Mouse (Mus musculus) intestine, embryonic 16.5 days (tissue): ENCODE measurements around the gene Nfkbie. TPM values are rescaled to one million over a fixed set of nuclear protein-coding genes. Genes with fewer than 3 reads are reported as not detected.

Experiments
- ATAC-seq: fragments of 200-750 bp; cut with Nextera tagmentation; 2 replicates; pipeline ENCODE4 v1.8.0; 2017; ENCODE audit warnings: moderate TSS enrichment, moderate library complexity
- H3K27ac ChIP-seq: fragments of 300-500 bp; sonication (generic); 2 replicates; pipeline ENCODE4 v1.5.1; 2014; ENCODE audit warnings: mild to moderate bottlenecking, low read length
- H3K27me3 ChIP-seq: fragments of 300-500 bp; sonication (generic); replicated peaks from 2 replicates; pipeline ENCODE4 v1.6.1; 2014; ENCODE audit warnings: low read length, control low read depth, mixed read lengths; ENCODE audit not compliant: control insufficient read depth, insufficient read depth
- H3K36me3 ChIP-seq: fragments of 300-500 bp; sonication (generic); 2 replicates; pipeline ENCODE4 v1.6.1; 2014; ENCODE audit warnings: low read length, control low read depth; ENCODE audit not compliant: control insufficient read depth, insufficient read depth
- H3K4me1 ChIP-seq: fragments of 300-500 bp; sonication (generic); 2 replicates; pipeline ENCODE4 v1.6.1; 2014; ENCODE audit warnings: low read length, control low read depth, mixed read lengths; ENCODE audit not compliant: control insufficient read depth, insufficient read depth
- H3K4me2 ChIP-seq: fragments of 300-500 bp; sonication (generic); 2 replicates; pipeline ENCODE4 v1.6.1; 2014; ENCODE audit warnings: low read depth, low read length, control low read depth
- H3K4me3 ChIP-seq: fragments of 300-500 bp; sonication (generic); 2 replicates; pipeline ENCODE4 v1.5.1; 2014; ENCODE audit warnings: mild to moderate bottlenecking, low read length
- H3K9ac ChIP-seq: fragments of 300-500 bp; sonication (generic); 2 replicates; pipeline ENCODE4 v1.6.1; 2014; ENCODE audit warnings: low read depth, low read length
- H3K9me3 ChIP-seq: fragments of 300-500 bp; sonication (generic); 2 replicates; pipeline ENCODE4 v1.6.1; 2016; ENCODE audit warnings: low read length, control low read depth; ENCODE audit not compliant: control insufficient read depth
- WGBS: fragments of 180-500 bp; shearing (Covaris S2); extraction: QIAGEN DNeasy Blood & Tissue Kit; methylation state at CpG from one replicate; pipeline ENCODE4 v1.1.7; 2014; 5-methylcytosine and 5-hydroxymethylcytosine counted together
- polyA plus RNA-seq: library from polyadenylated mRNA; unstranded; fragments of >200 nt; fragmentation: Nextera tagmentation; extraction: Ambion mirVana; gene quantifications from 2 replicates; pipeline ENCODE4 v1.2.1, GENCODE M21; 2015

Nfkbie gene
- polyA plus RNA-seq, 1 experiment from 2014 or later = 5.5 TPM

DNA sequence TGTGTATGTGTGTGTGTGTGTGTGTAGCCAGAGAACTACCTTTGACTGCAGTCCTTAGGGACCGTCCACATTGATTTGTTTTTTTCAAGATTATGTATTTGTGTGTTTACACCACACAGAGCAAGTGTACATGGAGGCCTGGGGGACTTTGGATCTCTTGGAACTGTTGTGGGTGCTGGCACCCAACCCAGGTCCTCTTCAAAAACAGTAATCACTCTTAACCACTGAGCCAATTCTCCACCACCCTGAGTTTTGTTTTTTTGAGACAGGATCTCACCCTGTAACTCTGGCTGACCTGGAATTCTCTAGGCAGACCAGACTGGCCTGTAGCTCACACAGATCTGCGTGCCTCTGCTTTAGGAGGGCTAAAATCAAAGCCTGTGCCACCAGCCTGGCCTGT is 42.9 kb downstream of the Nfkbie start:
- H3K9ac ChIP-seq = no peak overlapping the region
- H3K4me3 ChIP-seq = no peak overlapping the region
- no peaks in the 10 kb centered on the region for H3K27me3 ChIP-seq
- no peak overlapping the region for H3K4me2 ChIP-seq
- no peak for ATAC-seq
- H3K4me1 ChIP-seq = peaks cover 66% of the 10 kb centered on the region
- H3K36me3 ChIP-seq = no peaks in the 10 kb centered on the region
- H3K9me3 ChIP-seq = no peaks in the 10 kb centered on the region
- H3K27ac ChIP-seq = peak overlapping the region; percentile 43
- 88% methylated on average over 2 of the region's 2 CpGs for WGBS

DNA sequence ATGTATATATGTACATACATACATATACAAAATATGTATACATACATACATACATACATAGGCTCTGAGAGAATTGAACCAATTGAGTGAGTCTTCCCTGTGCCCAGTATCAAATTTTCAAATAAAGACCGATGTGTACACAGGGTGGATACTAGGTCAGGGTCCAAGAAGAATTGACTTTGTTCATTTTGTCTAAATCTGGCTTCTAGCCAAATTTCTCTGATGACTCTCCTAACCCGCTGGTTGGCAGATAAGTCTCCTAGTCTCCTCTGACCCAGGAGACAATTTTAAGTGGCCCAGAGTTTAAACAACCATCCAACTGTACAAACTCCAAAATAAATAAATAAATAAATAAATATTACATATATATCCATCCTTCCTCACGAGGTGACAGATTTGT is 43.4 kb downstream of the Nfkbie start:
- no peaks in the 10 kb centered on the region for H3K27me3 ChIP-seq
- H3K4me1 ChIP-seq = peaks cover 61% of the 10 kb centered on the region
- no peaks in the 10 kb centered on the region for H3K9me3 ChIP-seq
- no peaks in the 10 kb centered on the region for H3K36me3 ChIP-seq
- peak; percentile 39 for ATAC-seq
- H3K4me2 ChIP-seq = peak overlapping the region; percentile 76
- H3K27ac ChIP-seq = peak overlapping the region; percentile 74
- H3K4me3 ChIP-seq = peak overlapping the region; percentile 44
- peak overlapping the region; percentile 66 for H3K9ac ChIP-seq
- 30% methylated on average over 3 of the region's 3 CpGs for WGBS

DNA sequence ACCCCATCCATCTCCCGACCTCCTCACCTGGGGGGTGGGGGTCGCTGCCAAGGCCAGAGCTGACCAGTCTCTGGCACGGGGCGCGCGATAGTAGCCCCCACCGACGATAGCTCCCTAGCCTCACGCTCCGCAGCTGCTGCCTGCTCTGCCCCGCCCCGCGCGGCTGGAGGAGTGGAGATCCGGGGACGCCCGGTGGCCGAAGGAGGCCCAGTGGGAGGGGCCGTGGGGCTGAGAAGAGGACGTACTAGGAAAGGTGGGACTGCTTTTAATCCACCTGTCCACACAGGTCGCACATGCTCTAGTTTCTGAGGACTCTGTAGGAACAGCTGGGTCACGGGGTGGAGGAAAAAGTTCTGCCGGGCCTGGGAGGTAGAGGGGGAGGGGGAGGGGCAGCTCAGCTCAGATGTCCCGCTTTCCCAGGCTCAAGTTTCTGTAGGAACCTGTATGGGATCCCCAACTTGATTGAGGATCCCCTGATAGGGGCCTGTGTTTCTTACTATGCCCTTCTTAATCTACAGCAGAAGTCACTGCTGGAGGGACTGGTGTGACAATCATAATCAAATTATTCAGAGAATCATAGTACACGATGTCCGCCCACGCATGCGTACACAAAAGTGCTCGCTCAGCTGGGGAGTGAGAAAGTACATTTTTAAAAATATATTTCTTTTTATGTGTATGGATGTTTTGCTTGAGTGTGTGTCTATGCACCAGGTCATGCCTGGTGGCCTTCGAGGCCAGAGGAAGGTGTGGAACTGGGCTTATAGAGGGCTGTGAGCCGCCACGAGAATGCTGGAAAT is 44.1 kb downstream of the Nfkbie start, which contains the start of gene Slc29a1:
Slc29a1 (minus strand) TSS at position 161 of the 797 bp plus-strand sequence.
- H3K4me1 ChIP-seq = peaks cover 53% of the 10 kb centered on the region
- peak within 1 kb of the TSS; percentile 44 for H3K4me3 ChIP-seq
- H3K27me3 ChIP-seq = no peaks in the 10 kb centered on the region
- H3K36me3 ChIP-seq = no peaks in the 10 kb centered on the region
- peak; percentile 72 for ATAC-seq
- WGBS = 18% methylated on average over 32 of the region's 32 CpGs
- H3K27ac ChIP-seq = peak within 1 kb of the TSS; percentile 74
- H3K9ac ChIP-seq = peak within 1 kb of the TSS; percentile 66
- H3K4me2 ChIP-seq = peak within 1 kb of the TSS; percentile 76
- no peaks in the 10 kb centered on the region for H3K9me3 ChIP-seq

DNA sequence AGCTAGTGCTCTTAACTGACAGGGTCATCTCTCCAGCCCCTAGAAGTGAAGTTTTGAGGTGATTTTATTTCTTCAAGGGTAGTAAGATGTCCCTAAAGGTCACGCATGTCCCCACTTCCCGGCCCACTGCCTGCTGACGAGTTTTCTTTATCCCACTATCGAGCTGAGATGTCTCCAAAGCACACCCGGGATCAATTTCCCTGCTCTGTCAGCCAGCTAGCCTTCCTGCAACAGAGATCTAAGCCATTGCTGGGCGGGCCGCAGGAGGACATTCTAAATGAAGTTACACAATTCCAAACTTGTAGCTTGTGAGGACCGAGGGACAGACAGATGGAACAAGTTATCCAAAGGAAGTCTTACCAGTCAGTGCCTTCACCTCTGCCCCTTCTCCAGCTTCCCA is 44.8 kb downstream of the Nfkbie start:
- Histone ChIP-seq H3K4me1 (peaks cover 48% of the 10 kb centered on the region), H3K9ac (no peak overlapping the region), H3K36me3 (no peaks in the 10 kb centered on the region), H3K27me3 (no peaks in the 10 kb centered on the region), H3K9me3 (no peaks in the 10 kb centered on the region), H3K4me3 (no peak overlapping the region), H3K4me2 (no peak overlapping the region), H3K27ac (no peak overlapping the region)
- WGBS = 73% methylated on average over 8 of the region's 8 CpGs
- ATAC-seq = no peak

DNA sequence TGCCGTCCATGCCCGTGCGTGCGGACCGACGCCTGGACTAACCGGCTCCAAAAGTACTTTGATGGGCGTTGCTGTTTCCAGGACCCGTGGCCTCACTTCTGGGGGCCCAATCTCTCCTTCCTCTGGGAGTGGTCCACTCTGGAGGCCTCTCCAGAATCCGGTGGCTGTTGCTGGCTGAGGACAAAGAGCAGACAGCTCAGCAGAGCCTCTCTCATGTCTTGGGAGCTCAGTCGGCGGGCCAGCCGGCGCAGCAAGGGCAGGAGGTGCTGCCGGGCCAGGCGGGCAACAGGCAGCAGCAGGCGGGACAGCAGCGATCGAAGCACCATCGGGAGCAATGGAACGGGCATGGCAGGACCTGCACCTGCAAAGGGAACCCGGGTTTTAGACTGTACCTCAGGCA is 45.8 kb downstream of the Nfkbie start:
- peak overlapping the region; percentile 31; the same call in 1 of the 2 replicates for H3K4me2 ChIP-seq
- ATAC-seq = peak; percentile 14; the same call in 1 of the 2 replicates
- H3K36me3 ChIP-seq = no peaks in the 10 kb centered on the region
- H3K4me1 ChIP-seq = peaks cover 41% of the 10 kb centered on the region
- H3K9ac ChIP-seq = peak overlapping the region; percentile 22; the same call in 1 of the 2 replicates
- no peaks in the 10 kb centered on the region for H3K27me3 ChIP-seq
- no peak overlapping the region for H3K4me3 ChIP-seq
- H3K9me3 ChIP-seq = no peaks in the 10 kb centered on the region
- 23% methylated on average over 22 of the region's 22 CpGs for WGBS
- no peak overlapping the region for H3K27ac ChIP-seq

DNA sequence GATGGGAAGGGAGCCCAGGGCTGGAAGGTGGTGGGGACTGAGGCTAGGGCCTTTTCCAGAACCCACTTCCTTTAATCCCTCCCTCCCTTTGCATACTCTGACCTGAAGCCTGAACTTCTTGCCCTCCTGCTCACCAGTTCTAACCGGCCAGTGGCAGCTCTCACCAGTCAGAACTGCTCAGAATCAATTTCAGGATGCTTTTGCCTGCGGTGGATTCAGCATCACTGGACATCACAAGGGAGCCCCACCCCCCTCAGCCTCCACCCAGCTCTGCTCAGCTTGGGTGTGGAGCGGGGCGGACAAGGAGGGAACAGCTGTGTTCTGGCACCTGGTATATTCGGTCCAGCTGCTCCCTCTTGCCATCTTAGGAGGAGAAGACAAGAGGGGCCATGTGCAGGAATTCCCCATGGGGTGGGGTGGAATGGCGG is 46.4 kb downstream of the Nfkbie start, which contains the start of gene Mymx:
Mymx (minus strand) TSS at position 226 of the 428 bp plus-strand sequence.
- H3K4me2 ChIP-seq = peak within 1 kb of the TSS; percentile 31
- ATAC-seq = 0 out of 2 replicates have a peak, but pooled peaks have one; percentile 6
- no peak within 1 kb of the TSS for H3K4me3 ChIP-seq
- no peak within 1 kb of the TSS for H3K27ac ChIP-seq
- H3K4me1 ChIP-seq = peaks cover 37% of the 10 kb centered on the region
- no peaks in the 10 kb centered on the region for H3K9me3 ChIP-seq
- no peaks in the 10 kb centered on the region for H3K36me3 ChIP-seq
- no peaks in the 10 kb centered on the region for H3K27me3 ChIP-seq
- WGBS = 51% methylated on average over 6 of the region's 6 CpGs
- peak within 1 kb of the TSS; percentile 22; the same call in 1 of the 2 replicates for H3K9ac ChIP-seq

DNA sequence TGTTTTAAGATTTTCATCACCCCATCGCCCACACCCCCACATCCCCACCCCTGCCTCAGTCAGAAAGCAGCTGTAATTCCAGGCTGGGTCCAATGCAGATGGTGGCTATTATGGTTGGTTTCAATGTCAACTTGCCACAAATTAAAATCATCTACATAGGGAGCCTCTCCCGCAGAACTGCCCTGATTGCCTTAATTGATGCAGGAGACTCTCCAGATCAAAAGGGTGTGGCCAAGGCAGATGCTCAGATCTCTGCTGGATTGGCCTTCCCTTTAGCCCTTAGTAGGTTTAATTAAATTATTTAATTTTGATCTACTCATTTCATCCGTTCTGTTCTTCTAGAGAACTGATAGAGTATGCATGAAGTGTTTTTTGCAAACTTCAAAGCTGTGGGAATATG is 47.5 kb downstream of the Nfkbie start:
- no peaks in the 10 kb centered on the region for H3K9me3 ChIP-seq
- no peak overlapping the region for H3K4me2 ChIP-seq
- H3K4me3 ChIP-seq = no peak overlapping the region
- H3K27ac ChIP-seq = no peak overlapping the region
- 88% methylated on average over 3 of the region's 3 CpGs for WGBS
- peaks cover 33% of the 10 kb centered on the region for H3K4me1 ChIP-seq
- H3K9ac ChIP-seq = no peak overlapping the region
- H3K27me3 ChIP-seq = no peaks in the 10 kb centered on the region
- H3K36me3 ChIP-seq = no peaks in the 10 kb centered on the region
- no peak for ATAC-seq

DNA sequence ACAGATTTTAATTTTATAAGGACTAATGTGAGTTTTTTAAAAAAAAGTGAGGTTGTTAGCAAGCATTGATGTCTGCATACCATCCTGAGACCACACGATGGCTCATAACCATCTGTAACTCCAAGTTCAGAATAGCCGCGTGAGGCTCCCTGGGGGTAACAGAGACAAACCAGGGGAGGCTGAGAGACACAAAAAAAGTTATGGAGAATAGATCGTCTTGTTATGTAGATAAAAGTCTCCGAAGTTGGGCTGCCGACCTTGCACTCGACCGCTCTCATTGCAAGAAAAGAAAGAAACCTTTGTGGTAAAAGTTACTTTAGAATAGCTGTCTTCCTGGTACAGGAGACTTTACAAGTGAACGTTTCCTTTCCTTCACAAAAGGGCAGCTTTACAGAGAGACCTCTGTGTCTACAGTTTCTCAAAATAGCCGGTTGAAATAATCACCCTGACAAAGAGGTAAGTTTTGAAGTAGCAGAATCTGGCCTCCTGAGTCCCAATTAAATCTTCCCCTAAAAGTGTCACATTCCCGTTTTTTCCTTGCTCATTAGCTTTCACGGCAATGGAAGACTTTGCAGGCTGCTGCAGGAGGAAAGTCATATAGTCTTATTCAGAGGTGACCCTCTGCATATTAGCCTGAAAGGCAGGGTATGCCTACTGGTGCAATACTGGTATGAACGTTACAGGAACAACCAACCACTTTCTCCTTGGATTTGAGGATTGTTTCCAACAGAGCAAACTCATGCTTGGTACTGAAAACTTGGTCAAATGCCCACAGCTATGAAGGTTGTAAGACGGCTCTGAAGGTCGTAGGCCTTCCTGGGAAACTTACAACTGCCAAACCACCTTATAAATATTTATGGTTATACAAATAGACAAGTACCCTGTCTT is 51.7 kb downstream of the Nfkbie start:
- Histone ChIP-seq H3K4me2 (no peak overlapping the region), H3K27ac (0 out of 2 replicates have a peak overlapping the region, but pooled peaks have one; percentile 23), H3K9ac (no peak overlapping the region), H3K27me3 (no peaks in the 10 kb centered on the region), H3K4me3 (no peak overlapping the region), H3K4me1 (peaks cover 8% of the 10 kb centered on the region; the same call in 1 of the 2 replicates), H3K9me3 (no peaks in the 10 kb centered on the region), H3K36me3 (no peaks in the 10 kb centered on the region)
- WGBS = 81% methylated on average over 15 of the region's 15 CpGs
- no peak for ATAC-seq

DNA sequence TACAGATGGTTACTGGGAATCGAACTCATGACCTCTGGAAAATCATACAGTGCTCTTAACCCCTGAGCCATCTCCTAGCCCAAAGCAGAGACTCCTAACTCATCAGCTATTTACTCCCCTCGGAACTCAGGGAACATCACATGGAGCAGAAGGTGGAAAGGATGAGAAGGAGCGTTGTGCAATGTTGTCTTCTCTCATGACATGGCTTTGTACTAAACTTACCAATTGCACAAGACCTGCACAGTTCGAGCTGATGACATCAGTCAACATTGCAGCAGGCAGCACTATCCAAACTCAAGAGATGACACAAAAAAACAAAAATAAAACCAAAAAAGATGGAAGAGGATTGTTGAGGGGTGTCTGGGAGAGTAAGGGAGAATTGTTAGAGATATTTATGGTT is 52.9 kb downstream of the Nfkbie start:
- WGBS = 91% methylated on average over 4 of the region's 4 CpGs

More for the DNA sequence above, 52.9 kb downstream of the Nfkbie start:
- Histone ChIP-seq H3K4me2 (no peak overlapping the region), H3K9ac (no peak overlapping the region), H3K27me3 (no peaks in the 10 kb centered on the region), H3K4me3 (no peak overlapping the region), H3K9me3 (no peaks in the 10 kb centered on the region), H3K27ac (no peak overlapping the region), H3K36me3 (no peaks in the 10 kb centered on the region), H3K4me1 (peaks cover 8% of the 10 kb centered on the region; the same call in 1 of the 2 replicates)
- ATAC-seq = no peak
